Mouse (Mus musculus) CD4-positive helper T cell, adult 2 months (primary cell): ENCODE measurements around the gene Tnfrsf9.

Experiments used
- DNase-seq: peaks from one replicate; pipeline ENCODE4 v3.0.0-alpha.2; 2012; ENCODE audit warnings: low read depth, missing footprints, low spot score

Tnfrsf9 gene

GRCm38 (mm10) chr4:150979455-150979854 is 65.1 kb downstream of the Tnfrsf9 start:
- no peak for DNase-seq

DNA sequence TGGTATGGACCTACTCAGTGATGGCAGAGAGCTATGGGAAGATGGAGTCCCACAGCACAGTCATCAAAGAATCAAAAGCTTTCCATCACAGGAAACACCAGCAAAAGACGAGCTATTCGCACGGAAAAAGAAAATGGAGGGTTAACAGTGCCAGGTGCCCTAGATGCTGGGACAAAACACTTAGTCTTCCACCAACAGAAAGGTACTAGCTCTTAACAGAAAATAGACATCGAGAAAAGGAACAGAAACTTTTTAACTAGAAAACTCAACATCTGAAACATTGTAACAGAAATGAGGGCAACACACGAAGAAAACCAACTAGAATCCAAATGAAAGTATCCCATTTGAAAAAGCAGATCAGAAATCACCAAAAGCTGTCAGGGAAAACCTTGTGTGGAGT is 65.8 kb downstream of the Tnfrsf9 start:
- DNase-seq = no peak

DNA sequence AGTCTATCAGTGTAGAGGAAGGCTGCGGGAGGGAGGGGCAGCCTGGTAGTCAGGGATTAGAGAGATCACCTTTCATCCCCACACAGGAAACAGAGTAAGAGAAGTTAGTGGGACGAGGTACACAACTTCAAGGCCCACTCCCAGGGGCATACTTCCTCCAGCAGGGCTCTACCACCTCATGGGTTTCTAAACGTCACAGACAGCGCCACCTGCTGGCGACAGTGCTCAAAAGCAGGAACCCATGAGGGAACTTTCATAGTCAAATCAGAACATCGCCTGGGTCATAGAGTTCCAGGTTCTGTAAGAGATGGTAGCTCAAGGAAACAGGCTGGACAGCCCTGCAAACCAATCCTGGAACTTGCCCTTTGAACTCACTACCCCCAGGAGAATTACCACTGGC is 75.8 kb downstream of the Tnfrsf9 start:
- peak; percentile 34 for DNase-seq
